Mouse (Mus musculus): ENCODE results near the gene Akip1. TPM values are rescaled to one million over a fixed set of nuclear protein-coding genes. Genes with fewer than 3 reads are reported as not detected.

Akip1 gene
- total and polyA plus RNA-seq, 3 experiments = 9.8 to 14.0 (median 13.5) TPM

GRCm38 (mm10) chr7:109751427-109752007 lies 48.0 kb downstream of the Akip1 start:
- no peak for DNase-seq
- intact Hi-C loops (cut with DNase I) = no loop called here
- Histone ChIP-seq H3K27ac (peak overlapping the region; percentile 97), H3K79me2 (replicated peaks; ENCODE audit: control insufficient read depth, insufficient read depth, low read length) (peaks cover 2% of the 10 kb centered on the region; the same call in 1 of the 2 replicates), H3K4me1 (ENCODE audit: control insufficient read depth, insufficient read depth, low read length) (peaks cover 3% of the 10 kb centered on the region), H3K36me3 (ENCODE audit: control insufficient read depth, insufficient read depth, low read length) (no peaks in the 10 kb centered on the region), H3K4me3 (peak overlapping the region; percentile 85), H3K27me3 (ENCODE audit: control insufficient read depth, insufficient read depth, low read length) (no peaks in the 10 kb centered on the region), H3K9ac (ENCODE audit: low read depth, low read length) (peak overlapping the region; percentile 95)
- 2% methylated on average over 13 of the region's 13 CpGs for WGBS
- TF ChIP-seq CTCF (IDR thresholded peaks at IDR 0.05) (no peak), EP300 (IDR thresholded peaks at IDR 0.05; ENCODE audit: insufficient read depth, low read depth, low read length) (no peak), POLR2A (IDR thresholded peaks at IDR 0.05; ENCODE audit: insufficient read depth, low read depth, low read length) (no peak)

DNA sequence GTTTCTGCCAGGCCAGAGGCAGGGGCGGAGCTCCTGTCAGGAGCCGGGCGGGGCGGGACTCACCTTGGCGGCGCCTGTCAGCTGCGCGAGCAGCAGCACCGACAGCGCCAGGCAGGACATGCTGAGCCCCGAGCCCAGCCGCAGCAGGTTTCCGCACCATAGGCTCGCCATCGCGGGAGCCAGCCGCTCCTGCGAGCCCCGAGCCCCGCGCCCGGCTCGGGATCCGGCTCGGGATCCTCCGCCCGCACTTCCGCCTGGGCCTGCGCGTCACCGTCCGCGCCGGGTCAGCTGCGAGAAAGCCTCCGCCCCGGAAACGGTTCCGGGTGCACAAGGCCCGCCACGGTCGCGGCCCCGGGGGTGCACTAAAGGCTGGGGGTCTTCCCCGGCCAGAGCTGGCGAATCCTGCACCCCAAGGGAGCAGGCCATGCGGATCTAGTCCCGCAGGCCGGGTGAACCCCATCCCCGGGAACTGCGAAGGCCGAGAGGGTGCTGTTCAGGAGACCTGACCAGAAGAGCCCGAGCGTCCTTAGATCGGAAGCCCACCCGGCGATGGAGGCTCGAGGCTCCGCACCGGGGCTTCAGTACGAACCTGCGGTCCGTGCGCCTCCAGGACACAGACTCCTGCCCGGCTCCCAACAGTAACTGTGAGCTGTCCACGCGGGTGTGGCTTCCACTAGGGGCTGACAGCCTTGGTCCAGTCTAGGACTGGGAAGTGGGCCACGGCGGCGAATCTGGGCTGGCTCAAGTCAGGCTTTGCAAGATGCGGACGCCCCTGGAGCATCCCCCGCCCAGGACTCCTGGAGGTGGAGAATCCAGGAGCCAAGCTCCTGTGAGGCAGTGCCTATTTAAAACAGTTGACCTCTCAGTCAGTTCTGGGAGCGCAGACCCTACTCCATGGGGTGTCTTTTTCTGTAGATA lies 48.8 kb downstream of the Akip1 start, which contains the start of gene Tmem9b:
Gene Tmem9b (minus strand): TSS at position 868 of the 918 bp plus-strand sequence.
- Histone ChIP-seq H3K36me3 (ENCODE audit: control insufficient read depth, insufficient read depth, low read length) (no peaks in the 10 kb centered on the region), H3K79me2 (replicated peaks; ENCODE audit: control insufficient read depth, insufficient read depth, low read length) (peaks cover 2% of the 10 kb centered on the region; the same call in 1 of the 2 replicates), H3K4me1 (ENCODE audit: control insufficient read depth, insufficient read depth, low read length) (peaks cover 3% of the 10 kb centered on the region), H3K27ac (peak within 1 kb of the TSS; percentile 97), H3K27me3 (ENCODE audit: control insufficient read depth, insufficient read depth, low read length) (no peaks in the 10 kb centered on the region), H3K9ac (ENCODE audit: low read depth, low read length) (peak within 1 kb of the TSS; percentile 95), H3K4me3 (peak within 1 kb of the TSS; percentile 85)
- intact Hi-C loops (cut with DNase I) = no loop called here
- DNase-seq = peak; percentile 92
- under 1% methylated on average over 73 of the region's 74 CpGs for WGBS
- TF ChIP-seq POLR2A (IDR thresholded peaks at IDR 0.05; ENCODE audit: insufficient read depth, low read depth, low read length) (peak; percentile 72), CTCF (IDR thresholded peaks at IDR 0.05) (peak; percentile 50), EP300 (IDR thresholded peaks at IDR 0.05; ENCODE audit: insufficient read depth, low read depth, low read length) (0 out of 2 replicates have a peak, but pooled peaks have one; percentile 40)

DNA sequence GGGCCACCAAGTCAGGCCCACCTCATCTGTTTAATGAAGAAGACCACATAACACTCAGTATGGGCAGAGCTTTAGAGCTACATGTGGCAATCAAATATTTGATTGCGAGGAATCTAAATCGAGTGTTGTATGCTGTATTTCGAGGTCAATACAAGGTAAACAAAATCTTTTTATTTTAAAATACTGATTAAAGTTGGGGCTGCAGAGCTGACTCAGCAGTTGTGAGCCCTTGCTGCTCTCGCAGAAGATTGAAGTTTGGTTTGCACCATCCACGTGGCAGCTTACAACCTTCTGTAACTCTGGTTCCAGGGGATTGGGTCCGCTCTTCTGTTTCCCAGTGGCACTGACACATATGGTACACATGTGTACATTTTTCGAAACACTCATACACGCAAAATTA lies 50.5 kb downstream of the Akip1 start:
- TF ChIP-seq EP300 (IDR thresholded peaks at IDR 0.05; ENCODE audit: insufficient read depth, low read depth, low read length) (no peak), CTCF (IDR thresholded peaks at IDR 0.05) (no peak), POLR2A (IDR thresholded peaks at IDR 0.05; ENCODE audit: insufficient read depth, low read depth, low read length) (no peak)
- 94% methylated on average over 8 of the region's 8 CpGs for WGBS
- intact Hi-C loops (cut with DNase I) = no loop called here
- DNase-seq = no peak
- H3K79me2 ChIP-seq (replicated peaks; ENCODE audit: control insufficient read depth, insufficient read depth, low read length) = no peaks in the 10 kb centered on the region
- no peaks in the 10 kb centered on the region for H3K27me3 ChIP-seq (ENCODE audit: control insufficient read depth, insufficient read depth, low read length)
- peaks cover 3% of the 10 kb centered on the region for H3K4me1 ChIP-seq (ENCODE audit: control insufficient read depth, insufficient read depth, low read length)
- H3K9ac ChIP-seq (ENCODE audit: low read depth, low read length) = no peak overlapping the region
- no peak overlapping the region for H3K4me3 ChIP-seq
- H3K36me3 ChIP-seq (ENCODE audit: control insufficient read depth, insufficient read depth, low read length) = no peaks in the 10 kb centered on the region
- no peak overlapping the region for H3K27ac ChIP-seq

DNA sequence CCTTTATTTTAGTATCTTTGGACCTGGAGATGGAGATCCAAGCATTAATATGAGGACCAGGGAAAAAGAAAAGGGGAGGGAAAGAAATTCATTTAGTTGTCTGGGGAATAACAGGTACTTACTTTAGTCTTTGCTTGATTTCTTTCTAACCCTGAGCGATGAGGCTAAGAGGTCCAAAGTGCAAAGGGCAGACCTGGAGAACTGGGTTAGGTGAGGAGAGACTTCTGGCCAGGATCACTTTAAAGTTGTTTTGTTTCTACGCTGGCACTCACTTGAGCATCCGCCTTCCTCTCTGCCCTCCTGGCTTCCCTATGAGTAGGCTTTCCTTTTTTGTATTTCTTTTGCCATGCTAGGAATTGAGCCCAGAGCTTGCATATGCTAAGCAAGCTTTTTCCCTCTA lies 52.8 kb downstream of the Akip1 start:
- no peaks in the 10 kb centered on the region for H3K27me3 ChIP-seq (ENCODE audit: control insufficient read depth, insufficient read depth, low read length)
- intact Hi-C loops (cut with DNase I) = no loop called here
- no peaks in the 10 kb centered on the region for H3K79me2 ChIP-seq (replicated peaks; ENCODE audit: control insufficient read depth, insufficient read depth, low read length)
- 95% methylated on average over 3 of the region's 3 CpGs for WGBS
- no peak overlapping the region for H3K9ac ChIP-seq (ENCODE audit: low read depth, low read length)
- no peak overlapping the region for H3K27ac ChIP-seq
- H3K36me3 ChIP-seq (ENCODE audit: control insufficient read depth, insufficient read depth, low read length) = no peaks in the 10 kb centered on the region
- H3K4me1 ChIP-seq (ENCODE audit: control insufficient read depth, insufficient read depth, low read length) = peaks cover 1% of the 10 kb centered on the region; the same call in 1 of the 2 replicates
- DNase-seq = no peak
- no peak overlapping the region for H3K4me3 ChIP-seq
- TF ChIP-seq POLR2A (IDR thresholded peaks at IDR 0.05; ENCODE audit: insufficient read depth, low read depth, low read length) (no peak), CTCF (IDR thresholded peaks at IDR 0.05) (no peak), EP300 (IDR thresholded peaks at IDR 0.05; ENCODE audit: insufficient read depth, low read depth, low read length) (no peak)

Other genes with a start within 250 kb of the Akip1 start
- under 1 TPM in 1 of 2 experiments, not detected in 1; 0.21 TPM for gene Trim66, start 195.6 kb upstream of the Akip1 start, total RNA-seq (2021)
- gene Trim66, start 195.6 kb upstream of the Akip1 start, polyA plus RNA-seq (2012; rRNA removed) = 0.14 and 0.15 TPM in 2 replicates
- gene Rpl27a, start 184.5 kb upstream of the Akip1 start, total RNA-seq (2021) = 100 to 1,000 TPM; 102 to 105 TPM
- 136 and 167 TPM in 2 replicates for gene Rpl27a, start 184.5 kb upstream of the Akip1 start, polyA plus RNA-seq (2012; rRNA removed)
- gene St5, start 85 bp upstream of the Akip1 start, total RNA-seq (2021) = 10 to 100 TPM; 24.3 to 28.4 TPM
- gene St5, start 85 bp upstream of the Akip1 start, polyA plus RNA-seq (2012; rRNA removed) = 40.3 and 62.0 TPM in 2 replicates
- gene BC051019, start 20.2 kb downstream of the Akip1 start, total RNA-seq (2021) = not detected
- gene BC051019, start 20.2 kb downstream of the Akip1 start, polyA plus RNA-seq (2012; rRNA removed) = 1.5 TPM in 1 of 2 replicates, not detected in the other
- gene Ascl3, start 28.0 kb downstream of the Akip1 start, total RNA-seq (2021) = not detected
- not detected in 2 replicates for gene Ascl3, start 28.0 kb downstream of the Akip1 start, polyA plus RNA-seq (2012; rRNA removed)
- gene Tmem9b, start 49.2 kb downstream of the Akip1 start, total RNA-seq (2021) = 10 to 100 TPM; 28.1 to 34.3 TPM
- gene Tmem9b, start 49.2 kb downstream of the Akip1 start, polyA plus RNA-seq (2012; rRNA removed) = 35.4 and 61.2 TPM in 2 replicates
- gene Nrip3, start 78.3 kb downstream of the Akip1 start, total RNA-seq (2021) = under 1 TPM; 0.05 to 0.36 TPM
- 0.10 and 0.15 TPM in 2 replicates for gene Nrip3, start 78.3 kb downstream of the Akip1 start, polyA plus RNA-seq (2012; rRNA removed)
- gene Scube2, start 162.0 kb downstream of the Akip1 start, total RNA-seq (2021) = 10 to 100 TPM; 21.0 to 22.1 TPM
- gene Scube2, start 162.0 kb downstream of the Akip1 start, polyA plus RNA-seq (2012; rRNA removed) = 14.1 and 26.0 TPM in 2 replicates

All from heart, adult 2 months (tissue).